Mouse (Mus musculus): ENCODE data around the gene Igsf10. TPM values are rescaled to one million over a fixed set of nuclear protein-coding genes. Genes with fewer than 3 reads are reported as not detected.

Igsf10 gene
- polyA plus RNA-seq, 1 experiment from 2014 or later, result 1.8 TPM

DNA sequence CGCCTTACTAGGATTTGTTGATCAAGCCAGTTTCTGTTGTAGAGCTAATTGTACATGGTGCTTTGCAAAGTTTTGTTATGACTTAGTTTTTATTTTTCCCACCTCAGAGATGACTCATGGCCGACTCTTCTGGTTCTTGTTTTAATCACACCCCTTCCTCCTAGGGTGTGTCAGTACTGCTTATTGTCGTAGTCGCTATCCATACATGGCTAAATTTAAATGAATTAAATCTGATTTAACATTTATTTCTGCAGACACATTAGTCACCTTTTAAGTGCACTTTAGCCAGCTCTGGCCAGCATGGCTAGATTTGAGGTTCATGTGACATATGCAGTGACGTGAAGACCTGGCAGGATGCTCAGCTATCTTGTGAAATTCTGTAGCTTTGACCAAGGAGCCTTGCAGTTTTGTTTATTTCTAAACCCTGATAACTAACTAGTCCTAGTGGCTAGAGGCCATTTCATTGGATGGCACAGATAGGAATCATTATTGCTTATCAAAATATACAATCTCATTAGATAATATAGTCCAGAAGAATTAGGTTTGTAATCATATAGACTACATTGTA is 47.5 kb downstream of the Igsf10 start:
- WGBS (ENCODE audit: insufficient replicate concordance), result 90% methylated on average over 5 of the region's 5 CpGs
- no peak for ATAC-seq (replicated peaks; ENCODE audit: insufficient number of reproducible peaks, low FRiP score, low TSS enrichment)

GRCm38 (mm10) chr3:59295699-59296562 is 48.3 kb downstream of the Igsf10 start:
- H3K27ac ChIP-seq (ENCODE audit: low read depth, low read length), result no peak overlapping the region
- H3K27me3 ChIP-seq (ENCODE audit: control insufficient read depth, insufficient read depth, low read length), result no peaks in the 10 kb centered on the region
- no peaks in the 10 kb centered on the region for H3K9me3 ChIP-seq (replicated peaks; ENCODE audit: control insufficient read depth, low read length)
- 83% methylated on average over 16 of the region's 16 CpGs for WGBS (ENCODE audit: insufficient replicate concordance)
- no peak overlapping the region for H3K4me3 ChIP-seq (ENCODE audit: low read depth, low read length)
- H3K36me3 ChIP-seq (ENCODE audit: control insufficient read depth, insufficient read depth, low read length), result no peaks in the 10 kb centered on the region
- no peak overlapping the region for H3K4me2 ChIP-seq
- no peak for ATAC-seq (replicated peaks; ENCODE audit: insufficient number of reproducible peaks, low FRiP score, low TSS enrichment)
- no peak overlapping the region for H3K9ac ChIP-seq (ENCODE audit: low read depth, low read length)
- H3K4me1 ChIP-seq (ENCODE audit: control insufficient read depth, insufficient read depth, low read length), result no peaks in the 10 kb centered on the region

More for the DNA sequence above, 47.5 kb downstream of the Igsf10 start:
- H3K9ac ChIP-seq (ENCODE audit: low read depth, low read length), result no peak overlapping the region
- no peaks in the 10 kb centered on the region for H3K9me3 ChIP-seq (replicated peaks; ENCODE audit: control insufficient read depth, low read length)
- no peak overlapping the region for H3K4me3 ChIP-seq (ENCODE audit: low read depth, low read length)
- H3K36me3 ChIP-seq (ENCODE audit: control insufficient read depth, insufficient read depth, low read length), result no peaks in the 10 kb centered on the region
- no peak overlapping the region for H3K27ac ChIP-seq (ENCODE audit: low read depth, low read length)
- H3K27me3 ChIP-seq (ENCODE audit: control insufficient read depth, insufficient read depth, low read length), result no peaks in the 10 kb centered on the region
- H3K4me2 ChIP-seq, result no peak overlapping the region
- H3K4me1 ChIP-seq (ENCODE audit: control insufficient read depth, insufficient read depth, low read length), result no peaks in the 10 kb centered on the region

DNA sequence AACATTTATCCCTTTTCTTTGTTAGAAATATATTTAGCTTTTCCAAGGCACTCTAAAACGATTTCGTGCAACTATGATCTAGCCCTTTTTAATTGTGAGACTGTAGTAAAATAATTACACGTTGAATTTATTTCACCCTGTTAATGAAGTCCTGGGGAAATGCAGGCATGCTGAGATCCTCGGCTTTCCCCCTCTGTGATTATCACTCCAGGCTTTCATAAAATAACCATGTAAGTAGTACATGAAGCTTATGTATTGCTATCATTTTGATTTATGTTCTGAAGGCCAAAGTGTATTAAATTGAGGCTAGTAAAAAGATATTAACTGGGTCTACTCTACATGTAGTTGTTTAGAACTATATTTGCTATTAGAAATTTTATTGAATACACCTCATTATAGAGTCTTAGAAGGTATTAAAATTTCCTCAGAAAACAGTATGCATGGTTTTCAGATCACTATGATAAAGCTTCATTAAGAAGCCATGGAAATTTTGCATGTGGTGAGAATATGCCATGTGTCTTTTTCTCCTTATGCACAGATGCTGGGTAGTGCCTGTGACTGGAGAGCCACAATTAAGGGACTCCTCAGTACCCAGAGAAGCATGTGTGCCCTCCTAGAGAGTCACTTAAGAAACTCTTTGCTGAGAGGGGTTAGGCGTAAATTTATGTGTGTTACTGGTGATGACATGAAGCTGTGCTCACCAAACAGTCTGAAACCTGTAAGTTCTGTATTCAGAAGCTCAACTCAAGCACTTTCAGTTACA is 50.6 kb downstream of the Igsf10 start:
- no peak overlapping the region for H3K4me3 ChIP-seq (ENCODE audit: low read depth, low read length)
- no peaks in the 10 kb centered on the region for H3K4me1 ChIP-seq (ENCODE audit: control insufficient read depth, insufficient read depth, low read length)
- no peak for ATAC-seq (replicated peaks; ENCODE audit: insufficient number of reproducible peaks, low FRiP score, low TSS enrichment)
- H3K27ac ChIP-seq (ENCODE audit: low read depth, low read length), result no peak overlapping the region
- H3K36me3 ChIP-seq (ENCODE audit: control insufficient read depth, insufficient read depth, low read length), result no peaks in the 10 kb centered on the region
- WGBS (ENCODE audit: insufficient replicate concordance), result 77% methylated on average over 5 of the region's 5 CpGs
- no peaks in the 10 kb centered on the region for H3K27me3 ChIP-seq (ENCODE audit: control insufficient read depth, insufficient read depth, low read length)
- no peaks in the 10 kb centered on the region for H3K9me3 ChIP-seq (replicated peaks; ENCODE audit: control insufficient read depth, low read length)
- no peak overlapping the region for H3K4me2 ChIP-seq
- H3K9ac ChIP-seq (ENCODE audit: low read depth, low read length), result no peak overlapping the region

DNA sequence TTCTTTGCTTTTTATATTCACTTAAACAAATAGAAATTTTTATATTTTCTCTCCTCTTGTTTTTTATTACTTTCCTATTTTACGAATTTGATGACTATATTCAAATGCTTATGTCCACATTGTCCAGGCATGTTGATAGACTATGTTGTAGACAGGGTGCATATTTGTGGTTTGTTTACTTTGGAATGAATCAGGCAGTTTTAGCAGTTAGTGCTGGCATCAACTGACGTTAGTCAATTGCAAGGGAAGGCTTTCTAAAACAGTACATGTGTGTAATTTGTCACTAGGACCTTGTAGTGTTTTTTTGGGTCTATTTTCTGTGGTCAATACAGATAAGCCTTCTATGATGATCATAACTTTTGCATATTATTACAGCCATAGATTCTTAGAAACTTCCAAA is 53.6 kb downstream of the Igsf10 start:
- WGBS (ENCODE audit: insufficient replicate concordance), result 69% methylated on average over 2 of the region's 2 CpGs
- no peaks in the 10 kb centered on the region for H3K36me3 ChIP-seq (ENCODE audit: control insufficient read depth, insufficient read depth, low read length)
- H3K27me3 ChIP-seq (ENCODE audit: control insufficient read depth, insufficient read depth, low read length), result no peaks in the 10 kb centered on the region
- no peaks in the 10 kb centered on the region for H3K9me3 ChIP-seq (replicated peaks; ENCODE audit: control insufficient read depth, low read length)
- no peak overlapping the region for H3K9ac ChIP-seq (ENCODE audit: low read depth, low read length)
- ATAC-seq (replicated peaks; ENCODE audit: insufficient number of reproducible peaks, low FRiP score, low TSS enrichment), result no peak
- no peaks in the 10 kb centered on the region for H3K4me1 ChIP-seq (ENCODE audit: control insufficient read depth, insufficient read depth, low read length)
- H3K27ac ChIP-seq (ENCODE audit: low read depth, low read length), result no peak overlapping the region
- H3K4me3 ChIP-seq (ENCODE audit: low read depth, low read length), result no peak overlapping the region
- H3K4me2 ChIP-seq, result no peak overlapping the region

DNA sequence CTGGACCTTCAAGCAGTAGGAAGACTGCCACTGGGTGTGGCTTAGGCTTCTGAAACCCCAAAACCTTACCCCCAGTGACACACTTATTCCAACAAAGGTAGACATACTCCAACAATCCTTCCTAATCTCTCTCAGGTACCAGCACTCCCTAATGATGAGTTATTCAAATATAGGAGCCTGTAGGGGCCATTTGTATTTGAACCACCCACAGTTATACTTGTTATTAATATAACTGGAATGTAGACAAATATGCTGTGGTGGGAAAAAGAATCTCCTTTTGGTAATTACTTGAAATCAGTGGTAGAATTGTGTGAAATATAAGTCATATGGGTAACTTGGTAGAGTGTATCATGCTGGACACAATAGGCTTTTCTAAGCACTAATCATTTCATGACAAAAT is 65.6 kb downstream of the Igsf10 start:
- Histone ChIP-seq H3K27ac (ENCODE audit: low read depth, low read length) (no peak overlapping the region), H3K4me2 (no peak overlapping the region), H3K9ac (ENCODE audit: low read depth, low read length) (no peak overlapping the region), H3K9me3 (replicated peaks; ENCODE audit: control insufficient read depth, low read length) (no peaks in the 10 kb centered on the region), H3K4me1 (ENCODE audit: control insufficient read depth, insufficient read depth, low read length) (no peaks in the 10 kb centered on the region), H3K27me3 (ENCODE audit: control insufficient read depth, insufficient read depth, low read length) (no peaks in the 10 kb centered on the region), H3K36me3 (ENCODE audit: control insufficient read depth, insufficient read depth, low read length) (no peaks in the 10 kb centered on the region), H3K4me3 (ENCODE audit: low read depth, low read length) (no peak overlapping the region)
- ATAC-seq (replicated peaks; ENCODE audit: insufficient number of reproducible peaks, low FRiP score, low TSS enrichment), result no peak

- no peak for ATAC-seq (replicated peaks; ENCODE audit: insufficient number of reproducible peaks, low FRiP score, low TSS enrichment)
- H3K4me2 ChIP-seq, result no peak overlapping the region
- H3K9ac ChIP-seq (ENCODE audit: low read depth, low read length), result no peak overlapping the region
- H3K4me3 ChIP-seq (ENCODE audit: low read depth, low read length), result no peak overlapping the region
- WGBS (ENCODE audit: insufficient replicate concordance), result 77% methylated on average over 3 of the region's 3 CpGs
- H3K9me3 ChIP-seq (replicated peaks; ENCODE audit: control insufficient read depth, low read length), result no peaks in the 10 kb centered on the region
- no peaks in the 10 kb centered on the region for H3K27me3 ChIP-seq (ENCODE audit: control insufficient read depth, insufficient read depth, low read length)
- H3K4me1 ChIP-seq (ENCODE audit: control insufficient read depth, insufficient read depth, low read length), result no peaks in the 10 kb centered on the region
- H3K27ac ChIP-seq (ENCODE audit: low read depth, low read length), result no peak overlapping the region
- no peaks in the 10 kb centered on the region for H3K36me3 ChIP-seq (ENCODE audit: control insufficient read depth, insufficient read depth, low read length)
Measured at GRCm38 (mm10) chr3:59278254-59278533, 66.0 kb downstream of the Igsf10 start.

GRCm38 (mm10) chr3:59277502-59278253 is 66.5 kb downstream of the Igsf10 start:
- WGBS (ENCODE audit: insufficient replicate concordance), result 65% methylated on average over 3 of the region's 3 CpGs
- no peak for ATAC-seq (replicated peaks; ENCODE audit: insufficient number of reproducible peaks, low FRiP score, low TSS enrichment)
- H3K4me1 ChIP-seq (ENCODE audit: control insufficient read depth, insufficient read depth, low read length), result no peaks in the 10 kb centered on the region

DNA sequence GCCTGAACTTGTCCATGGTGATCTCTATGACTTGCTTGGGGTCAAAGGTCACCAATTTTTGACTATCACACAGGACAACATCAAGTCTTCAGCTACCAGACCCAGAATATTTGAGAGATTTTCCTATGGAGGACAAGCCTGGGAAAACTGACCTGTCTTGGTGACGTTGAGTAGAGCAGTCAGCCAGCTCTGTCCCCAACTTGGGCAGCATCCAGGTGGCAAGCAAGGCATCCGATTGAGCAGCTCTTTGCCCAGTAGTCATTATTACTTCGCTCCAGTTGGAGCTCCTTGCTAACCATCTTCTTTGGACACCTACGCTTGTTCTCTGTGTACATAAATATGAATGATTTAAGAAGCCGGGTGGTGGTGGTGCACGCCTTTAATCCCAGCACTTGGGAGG is 73.4 kb downstream of the Igsf10 start:
- Histone ChIP-seq H3K9me3 (replicated peaks; ENCODE audit: control insufficient read depth, low read length) (no peaks in the 10 kb centered on the region), H3K36me3 (ENCODE audit: control insufficient read depth, insufficient read depth, low read length) (peaks cover 2% of the 10 kb centered on the region; the same call in 1 of the 2 replicates), H3K27me3 (ENCODE audit: control insufficient read depth, insufficient read depth, low read length) (no peaks in the 10 kb centered on the region), H3K4me2 (no peak overlapping the region), H3K4me3 (ENCODE audit: low read depth, low read length) (no peak overlapping the region), H3K9ac (ENCODE audit: low read depth, low read length) (no peak overlapping the region), H3K27ac (ENCODE audit: low read depth, low read length) (no peak overlapping the region), H3K4me1 (ENCODE audit: control insufficient read depth, insufficient read depth, low read length) (no peaks in the 10 kb centered on the region)
- 89% methylated on average over 6 of the region's 6 CpGs for WGBS (ENCODE audit: insufficient replicate concordance)
- ATAC-seq (replicated peaks; ENCODE audit: insufficient number of reproducible peaks, low FRiP score, low TSS enrichment), result no peak

More at GRCm38 (mm10) chr3:59277502-59278253, 66.5 kb downstream of the Igsf10 start:
- Histone ChIP-seq H3K4me3 (ENCODE audit: low read depth, low read length) (no peak overlapping the region), H3K9me3 (replicated peaks; ENCODE audit: control insufficient read depth, low read length) (no peaks in the 10 kb centered on the region), H3K9ac (ENCODE audit: low read depth, low read length) (no peak overlapping the region), H3K36me3 (ENCODE audit: control insufficient read depth, insufficient read depth, low read length) (no peaks in the 10 kb centered on the region), H3K27me3 (ENCODE audit: control insufficient read depth, insufficient read depth, low read length) (no peaks in the 10 kb centered on the region), H3K4me2 (no peak overlapping the region), H3K27ac (ENCODE audit: low read depth, low read length) (no peak overlapping the region)
